ENCODE assay signal across 23 mouse cellular contexts in the genomic region with DNA sequence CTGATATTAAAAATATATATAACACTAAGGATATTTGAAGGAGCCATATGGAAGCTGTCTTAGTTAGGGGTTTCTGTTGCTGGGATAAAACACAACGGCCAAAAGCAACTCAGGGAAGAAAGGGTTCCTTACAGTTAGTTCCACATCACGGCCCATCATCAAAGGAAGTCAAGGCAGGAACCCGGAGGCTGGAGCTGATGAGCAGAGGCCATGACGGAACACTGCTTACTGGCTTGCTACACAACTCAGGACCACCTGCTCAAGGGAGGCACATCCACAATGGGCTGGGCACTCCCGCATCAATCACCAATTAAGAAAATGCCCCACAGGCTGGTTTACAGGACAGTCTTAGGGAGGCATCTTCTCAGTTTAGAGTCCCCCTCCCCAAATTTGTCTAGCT.
"Had no signal": no experiment of that assay in that cellular context is flagged by ENCODE, and none has a peak within 500 bp of the region (broad histone marks: within the 10 kb centered on the region; RNA-seq: fewer than 3 reads in every experiment).

No protein-coding gene starts in this region.

- H3K9ac ChIP-seq: forebrain, postnatal 0 days; heart, embryonic 13.5 days; heart, embryonic 15.5 days; hindbrain, embryonic 13.5 days; hindbrain, embryonic 15.5 days; limb, embryonic 13.5 days; limb, embryonic 15.5 days; liver, embryonic 12.5 days; liver, embryonic 14.5 days had no signal

- H3K9me3 ChIP-seq: heart, embryonic 13.5 days; heart, embryonic 15.5 days; hindbrain, embryonic 13.5 days; hindbrain, embryonic 15.5 days; limb, embryonic 13.5 days; limb, embryonic 15.5 days; liver, embryonic 12.5 days had no signal

- H3K27ac ChIP-seq: heart, adult 2 months; heart, embryonic 13.5 days; heart, embryonic 15.5 days; hindbrain, embryonic 13.5 days; hindbrain, embryonic 15.5 days; hindbrain, postnatal 0 days; limb, embryonic 13.5 days; limb, embryonic 15.5 days; liver, embryonic 12.5 days; liver, embryonic 14.5 days had no signal

- H3K4me2 ChIP-seq: heart, embryonic 11.5 days; heart, embryonic 13.5 days; heart, embryonic 15.5 days; hindbrain, embryonic 13.5 days; hindbrain, embryonic 15.5 days; limb, embryonic 13.5 days; limb, embryonic 15.5 days; liver, embryonic 12.5 days had no signal

- ATAC-seq: forebrain, postnatal 0 days; hindbrain, postnatal 0 days; intestine, embryonic 16.5 days; liver, embryonic 12.5 days had no signal

- DNase-seq: forebrain, postnatal 0 days; gastrocnemius, postnatal 14 days; gastrocnemius, postnatal 36 days; heart, adult 11 months; heart, adult 2 months; heart, postnatal 14 days; heart, postnatal 36 days; kidney, adult 18-20 months; kidney, postnatal 25 days; layer of hippocampus, adult 9-11 months; layer of hippocampus, postnatal 36 days; left cerebral cortex, postnatal 4 days had no signal

- H3K4me1 ChIP-seq: limb, embryonic 13.5 days; liver, embryonic 12.5 days had no signal

- H3K27me3 ChIP-seq: heart, embryonic 13.5 days; heart, embryonic 15.5 days; hindbrain, embryonic 13.5 days; hindbrain, embryonic 15.5 days; limb, embryonic 13.5 days; limb, embryonic 15.5 days; liver, embryonic 12.5 days had no signal

- H3K4me3 ChIP-seq: heart, adult 2 months; heart, embryonic 13.5 days; heart, embryonic 15.5 days; hindbrain, embryonic 13.5 days; hindbrain, embryonic 15.5 days; limb, embryonic 13.5 days; limb, embryonic 15.5 days; liver, embryonic 12.5 days had no signal

- H3K36me3 ChIP-seq: heart, embryonic 13.5 days; heart, embryonic 15.5 days; hindbrain, embryonic 13.5 days; hindbrain, embryonic 15.5 days; limb, embryonic 13.5 days; limb, embryonic 15.5 days; liver, embryonic 12.5 days had no signal
